Mouse (Mus musculus) spleen, adult 2 months (tissue): ENCODE results near the gene Myog. TPM values are rescaled to one million over a fixed set of nuclear protein-coding genes. Genes with fewer than 3 reads are reported as not detected.

Source experiments
- DNase-seq, 2 experiments: peaks; one replicate each; pipeline versions ENCODE4 v3.0.0 to v3.0.0-alpha.2; 2012 to 2021; ENCODE audit warnings: low spot score in 2 of 2, low read depth in 1 of 2
- H3K27ac ChIP-seq: fragments of 200-500 bp; 2 replicates; pipeline ENCODE4 v1.5.1; 2012; ENCODE audit warnings: low read length, inconsistent platforms; ENCODE audit not compliant: insufficient read depth
- H3K27me3 ChIP-seq: fragments of 200-500 bp; 2 replicates; pipeline ENCODE4 v1.6.1; 2012; ENCODE audit warnings: mild to moderate bottlenecking, moderate library complexity, low read length, inconsistent platforms; ENCODE audit not compliant: control insufficient read depth, insufficient read depth
- H3K36me3 ChIP-seq: fragments of 200-500 bp; 2 replicates; pipeline ENCODE4 v1.6.1; 2012; ENCODE audit warnings: mild to moderate bottlenecking, low read length, inconsistent platforms; ENCODE audit not compliant: control insufficient read depth, insufficient read depth
- H3K4me1 ChIP-seq: fragments of 200-500 bp; 2 replicates; pipeline ENCODE4 v1.6.1; 2011; ENCODE audit warnings: inconsistent platforms; ENCODE audit not compliant: control insufficient read depth, insufficient read depth, insufficient read length
- H3K4me3 ChIP-seq: fragments of 200-500 bp; 2 replicates; pipeline ENCODE4 v1.5.1; 2011; ENCODE audit warnings: mild to moderate bottlenecking, inconsistent platforms; ENCODE audit not compliant: insufficient read depth, insufficient read length; ENCODE audit errors: extremely low read depth
- CTCF ChIP-seq: fragments of 200-500 bp; IDR thresholded peaks from 2 replicates; pipeline ENCODE4 v1.5.1; 2011; ENCODE audit warnings: mild to moderate bottlenecking, inconsistent platforms; ENCODE audit not compliant: insufficient read depth, insufficient read length, insufficient replicate concordance; ENCODE audit errors: extremely low read depth
- POLR2A ChIP-seq: fragments of 200-500 bp; IDR thresholded peaks from 2 replicates; pipeline ENCODE4 v1.6.1; 2011; ENCODE audit warnings: low read depth, low read length, inconsistent platforms
- WGBS: fragments of 180-500 bp; shearing (Covaris S2); methylation state at CpG from one replicate; pipeline ENCODE4 v1.1.7; 2018; 5-methylcytosine and 5-hydroxymethylcytosine counted together
- polyA plus RNA-seq: library from polyadenylated mRNA; depleted of rRNA; stranded (reverse); fragments of >200 nt; gene quantifications from 2 replicates; pipeline ENCODE4 v1.2.3, GENCODE M21; 2012; rRNA removed

Gene Myog
- polyA plus RNA-seq, 1 experiment, result not detected

DNA sequence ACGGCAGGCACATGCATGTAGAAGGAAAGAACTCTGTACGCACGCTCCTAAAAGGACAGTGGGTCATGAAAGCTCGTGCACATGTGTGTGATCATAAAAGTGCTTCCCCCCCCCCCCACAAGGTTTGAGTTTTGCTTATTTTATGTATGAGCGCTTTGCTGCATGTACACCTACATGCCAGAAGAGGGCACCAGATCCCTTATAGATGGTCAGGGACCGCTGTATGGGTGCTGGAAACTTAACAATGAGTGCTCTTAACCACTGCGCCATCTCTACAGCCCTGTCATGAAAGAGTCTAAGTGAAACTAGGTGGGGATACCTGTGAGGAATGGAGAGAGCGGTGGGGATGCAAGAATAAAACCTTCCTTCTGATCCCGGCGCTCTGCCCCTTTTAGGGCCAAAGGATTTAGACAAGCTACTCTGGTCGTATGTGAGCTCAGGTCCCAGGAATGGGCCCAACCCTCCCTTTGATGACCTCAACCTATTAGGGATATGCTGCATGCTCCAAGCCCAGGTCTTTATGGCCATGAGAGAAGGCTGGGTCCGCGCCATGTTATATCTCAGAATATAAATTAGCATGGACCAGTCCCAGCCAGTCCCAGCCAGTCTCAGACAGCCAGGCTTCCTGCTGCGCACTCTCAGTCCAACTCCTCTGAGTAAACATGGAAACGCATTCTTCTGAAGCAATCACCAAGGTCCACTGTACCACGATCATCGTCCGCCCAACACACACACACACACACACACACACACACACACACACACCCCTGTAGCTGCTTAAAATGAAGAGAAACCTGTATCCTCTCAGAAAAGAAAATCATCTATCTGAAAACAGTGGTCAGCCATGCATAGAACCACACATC is 50.2 kb downstream of the Myog start:
- WGBS, result 95% methylated on average over 18 of the region's 18 CpGs
- peaks cover 6% of the 10 kb centered on the region; the same call in 1 of the 2 replicates for H3K4me1 ChIP-seq
- H3K4me3 ChIP-seq, result no peak overlapping the region
- H3K36me3 ChIP-seq, result no peaks in the 10 kb centered on the region
- H3K27ac ChIP-seq, result no peak overlapping the region
- DNase-seq, result no peak
- no peak for TF ChIP-seq CTCF
- TF ChIP-seq POLR2A, result no peak
- 0 out of 2 replicates have a peak, but pooled peaks cover 1% of the 10 kb centered on the region for H3K27me3 ChIP-seq

- Histone ChIP-seq H3K27ac (no peak overlapping the region), H3K4me1 (peaks cover 6% of the 10 kb centered on the region; the same call in 1 of the 2 replicates), H3K27me3 (0 out of 2 replicates have a peak, but pooled peaks cover 1% of the 10 kb centered on the region), H3K4me3 (no peak overlapping the region), H3K36me3 (peaks cover 4% of the 10 kb centered on the region; the same call in 1 of the 2 replicates)
- 87% methylated on average over 5 of the region's 5 CpGs for WGBS
- DNase-seq, result no peak
- TF ChIP-seq POLR2A, result no peak
- no peak for TF ChIP-seq CTCF
Observed at GRCm38 (mm10) chr1:134341641-134342277, 52.0 kb downstream of the Myog start.

Other genes with a start within 250 kb of the Myog start
- 115 and 123 TPM in 2 replicates for gene Btg2, start 210.9 kb upstream of the Myog start, polyA plus RNA-seq
- gene Chit1, start 178.7 kb upstream of the Myog start, polyA plus RNA-seq, result 0.20 TPM in 1 of 2 replicates, not detected in the other
- gene Chil1, start 107.8 kb upstream of the Myog start, polyA plus RNA-seq, result 3.3 and 7.5 TPM in 2 replicates
- not detected in 2 replicates for gene Mybph, start 96.5 kb upstream of the Myog start, polyA plus RNA-seq
- gene Adora1, start 54.6 kb upstream of the Myog start, polyA plus RNA-seq, result 0.28 and 0.42 TPM in 2 replicates
- gene Ppfia4, start 42.9 kb downstream of the Myog start, polyA plus RNA-seq, result 20.1 and 28.5 TPM in 2 replicates
- 39.2 and 42.2 TPM in 2 replicates for gene Tmem183a, start 72.0 kb downstream of the Myog start, polyA plus RNA-seq
- gene 4933406M09Rik, start 96.0 kb downstream of the Myog start, polyA plus RNA-seq, result not detected in 2 replicates
- 46.0 and 46.4 TPM in 2 replicates for gene Cyb5r1, start 115.6 kb downstream of the Myog start, polyA plus RNA-seq
- 106 and 122 TPM in 2 replicates for gene Adipor1, start 125.4 kb downstream of the Myog start, polyA plus RNA-seq
- gene Klhl12, start 165.5 kb downstream of the Myog start, polyA plus RNA-seq, result 4.8 and 5.9 TPM in 2 replicates
- gene Rabif, start 204.7 kb downstream of the Myog start, polyA plus RNA-seq, result 8.6 and 9.4 TPM in 2 replicates